Mouse (Mus musculus) gastrocnemius, adult 2 months (tissue): ENCODE measurements around the gene Gspt2. TPM values are rescaled to one million over a fixed set of nuclear protein-coding genes. Genes with fewer than 3 reads are reported as not detected.
A peak's percentile ranks its signal among the peaks of the same experiment; 100 is the strongest.
"Not testable (repeated sequence)": the region's sequence is repeated elsewhere in the genome, so short reads cannot be mapped to it uniquely, and the experiment has no call there.

ENCODE experiments used
- DNase-seq: peaks from one replicate; pipeline ENCODE4 v3.0.0; 2022
- H3K27ac ChIP-seq: fragments of 200-600 bp; 2 replicates; pipeline ENCODE4 v1.8.1; 2022; ENCODE audit warnings: mild to moderate bottlenecking
- H3K4me3 ChIP-seq: fragments of 200-600 bp; 2 replicates; pipeline ENCODE4 v1.8.1; 2022; ENCODE audit warnings: mild to moderate bottlenecking, moderate library complexity
- CTCF ChIP-seq: fragments of 200-600 bp; IDR thresholded peaks from 2 replicates; pipeline ENCODE4 v1.8.1; 2022; ENCODE audit warnings: antibody characterized with exemption, mild to moderate bottlenecking, moderate library complexity
- intact Hi-C: fragments of 180-260 bp; cut with DNase I; formaldehyde crosslinking; loops from one replicate; pipeline ENCODE4 v1.15.1; 2025
- long read RNA-seq, 2 experiments: library from polyadenylated mRNA; stranded (forward); transcript quantifications; one replicate each; pipeline ENCODE4 v2.0.0; 2021
- total RNA-seq, 2 experiments: library from RNA; stranded (reverse); gene quantifications; 2 replicates each; pipeline ENCODE4 v1.2.3; 2021

Gene Gspt2
- under 1 TPM; 0.15 to 0.28 TPM for total RNA-seq
- long read RNA-seq, experiment 1 = 0 reads
- long read RNA-seq, experiment 2 = 0 reads

GRCm38 (mm10) chrX:94635961-94636563 is at the start of gene Gspt2:
Gene Gspt2, plus strand, starts transcription at chrX:94636069.
- Histone ChIP-seq H3K4me3 (peak within 1 kb of the TSS; percentile 66), H3K27ac (peak within 1 kb of the TSS; percentile 43)
- intact Hi-C loops = no loop called here
- peak; percentile 47 for DNase-seq
- no peak for TF ChIP-seq CTCF

GRCm38 (mm10) chrX:94624835-94625803 is 10.8 kb upstream of the Gspt2 start:
- peak; percentile 38 for TF ChIP-seq CTCF
- DNase-seq = peak; percentile 30
- Histone ChIP-seq H3K4me3 (no peak overlapping the region), H3K27ac (no peak overlapping the region)
- intact Hi-C loops = no loop called here

GRCm38 (mm10) chrX:94636911-94637310 is 1.0 kb downstream of the Gspt2 start:
- intact Hi-C loops = no loop called here
- no peak for DNase-seq
- no peak for TF ChIP-seq CTCF
- no peak overlapping the region for H3K27ac ChIP-seq
- peak overlapping the region; percentile 66 for H3K4me3 ChIP-seq

GRCm38 (mm10) chrX:94648541-94648940 is 12.7 kb downstream of the Gspt2 start:
- intact Hi-C loops = no loop called here
- Histone ChIP-seq H3K27ac (no peak overlapping the region), H3K4me3 (no peak overlapping the region)
- no peak for TF ChIP-seq CTCF
- no peak for DNase-seq

- TF ChIP-seq CTCF = no peak
- Histone ChIP-seq H3K4me3 (no peak overlapping the region), H3K27ac (no peak overlapping the region)
- intact Hi-C loops = no loop called here
- no peak for DNase-seq
These were observed 21.9 kb downstream of the Gspt2 start for GRCm38 (mm10) chrX:94657734-94658133.

GRCm38 (mm10) chrX:94670814-94671213 is 34.9 kb downstream of the Gspt2 start:
- no peak for TF ChIP-seq CTCF
- DNase-seq = no peak
- intact Hi-C loops = no loop called here
- Histone ChIP-seq H3K27ac (no peak overlapping the region), H3K4me3 (no peak overlapping the region)

GRCm38 (mm10) chrX:94674977-94675376 is 39.1 kb downstream of the Gspt2 start:
- Histone ChIP-seq H3K4me3 (no peak overlapping the region), H3K27ac (no peak overlapping the region)
- DNase-seq = peak; percentile 23
- intact Hi-C loops = no loop called here
- peak; percentile 63 for TF ChIP-seq CTCF

GRCm38 (mm10) chrX:94681581-94681980 is 45.7 kb downstream of the Gspt2 start:
- H3K4me3 ChIP-seq, DNase-seq, H3K27ac ChIP-seq, intact Hi-C loops: not testable (repeated sequence)

- H3K4me3 ChIP-seq, intact Hi-C loops, H3K27ac ChIP-seq: not testable (repeated sequence)
- peak; percentile 22; the same call in 1 of the 2 replicates for TF ChIP-seq CTCF
- peak; percentile 31 for DNase-seq
These were observed 53.7 kb downstream of the Gspt2 start for GRCm38 (mm10) chrX:94689593-94689992.

Other genes with a start within 250 kb of the Gspt2 start
- gene Maged1, start 93.9 kb upstream of the Gspt2 start, total RNA-seq = 10 to 100 TPM; 16.1 to 28.9 TPM
- 1 to 10 TPM; 2.8 to 3.2 TPM for gene Zxdb, start 88.5 kb downstream of the Gspt2 start, total RNA-seq